Mouse (Mus musculus): Measurements from ENCODE around the gene Flrt3.

- no peak for TF ChIP-seq CTCF (IDR thresholded peaks at IDR 0.05; ENCODE audit: extremely low read depth, insufficient read depth, low read length)
- no peak for TF ChIP-seq POLR2A (IDR thresholded peaks at IDR 0.05; ENCODE audit: extremely low read depth, insufficient read depth, low read length)
Measured at GRCm38 (mm10) chr2:140667261-140668047, 3.8 kb downstream of the Flrt3 start.
